Mouse (Mus musculus): ENCODE measurements around the gene Gm27021. TPM values are rescaled to one million over a fixed set of nuclear protein-coding genes. Genes with fewer than 3 reads are reported as not detected.
A peak's percentile ranks its signal among the peaks of the same experiment; 100 is the strongest.
"Not testable (repeated sequence)": the region's sequence is repeated elsewhere in the genome, so short reads cannot be mapped to it uniquely, and the experiment has no call there.

Gm27021 gene
- total RNA-seq, 2 experiments from 2014 or later, result not detected

DNA sequence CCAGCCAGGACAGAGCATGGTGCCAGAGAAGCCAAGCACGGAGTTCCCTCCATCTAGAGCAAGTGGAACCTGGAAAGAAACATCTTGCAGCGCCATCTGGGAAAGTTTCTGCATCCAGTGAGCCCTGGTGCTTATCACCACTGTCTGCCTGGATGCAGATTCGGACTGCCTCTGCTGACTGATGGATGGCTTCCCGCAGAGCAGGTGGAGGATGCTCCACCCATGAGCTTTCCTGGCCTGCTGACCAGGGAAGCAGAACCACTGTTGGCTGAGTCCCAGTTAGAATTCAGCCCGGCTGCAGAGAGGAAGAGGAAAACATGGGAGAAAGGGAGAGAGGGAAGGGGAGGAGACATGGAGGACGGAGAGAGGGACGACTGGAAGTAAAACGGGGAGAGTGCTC lies 19.9 kb upstream of the Gm27021 start:
- DNase-seq, result peak in 1 of 2 experiments; percentile 34
- intact Hi-C loops (cut with DNase I), result loop anchor here (5.0 to 10.0 kb wide), 2 partner anchors 40 to 407 kb away; no protein-coding TSS in a partner anchor

DNA sequence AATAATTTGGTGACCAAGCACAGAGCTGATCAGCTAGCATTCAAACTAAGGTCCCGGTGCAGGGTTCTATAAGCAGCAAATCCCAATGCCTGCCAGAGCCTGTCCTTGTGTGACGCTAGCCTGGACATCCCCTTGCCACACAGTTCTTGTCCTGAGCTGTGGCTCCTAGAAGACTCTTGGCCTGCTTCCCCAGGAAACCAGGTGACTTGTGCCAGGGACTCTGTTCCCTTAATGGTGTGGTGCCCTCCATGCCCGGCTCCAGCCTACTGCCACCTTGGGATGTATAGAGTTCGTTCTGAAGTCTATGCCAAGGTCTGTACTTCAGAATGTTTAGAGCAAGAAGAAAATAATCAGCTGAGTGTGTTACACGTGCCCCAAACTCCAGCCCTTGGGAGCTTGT lies 18.7 kb upstream of the Gm27021 start:
- no peak for DNase-seq
- intact Hi-C loops (cut with DNase I), result loop anchor here (5.0 to 10.0 kb wide), 2 partner anchors 41 to 408 kb away; no protein-coding TSS in a partner anchor

DNA sequence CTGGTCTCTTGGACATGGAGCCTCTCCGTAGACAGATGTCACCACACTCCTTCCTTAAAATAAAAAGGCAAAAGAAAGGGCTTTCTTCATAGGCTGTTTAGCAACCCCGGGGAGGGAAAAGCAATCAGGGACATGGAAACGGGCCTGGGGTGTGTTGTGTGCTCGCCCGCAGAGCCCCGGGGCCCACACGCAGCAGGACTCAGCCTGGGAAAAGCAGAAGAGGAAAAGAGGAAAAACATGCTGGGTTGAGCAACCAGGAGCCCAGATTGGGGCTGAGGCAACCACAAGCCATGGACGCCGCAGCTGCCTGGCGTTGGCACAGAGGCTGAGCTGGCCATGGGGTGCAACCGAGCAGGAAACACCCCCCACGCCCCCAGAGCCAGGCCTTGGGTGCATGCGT lies 18.2 kb upstream of the Gm27021 start:
- peak in 1 of 2 experiments; percentile 33 for DNase-seq
- intact Hi-C loops (cut with DNase I), result loop anchor here (5.0 to 10.0 kb wide), 2 partner anchors 41 to 409 kb away; no protein-coding TSS in a partner anchor

DNA sequence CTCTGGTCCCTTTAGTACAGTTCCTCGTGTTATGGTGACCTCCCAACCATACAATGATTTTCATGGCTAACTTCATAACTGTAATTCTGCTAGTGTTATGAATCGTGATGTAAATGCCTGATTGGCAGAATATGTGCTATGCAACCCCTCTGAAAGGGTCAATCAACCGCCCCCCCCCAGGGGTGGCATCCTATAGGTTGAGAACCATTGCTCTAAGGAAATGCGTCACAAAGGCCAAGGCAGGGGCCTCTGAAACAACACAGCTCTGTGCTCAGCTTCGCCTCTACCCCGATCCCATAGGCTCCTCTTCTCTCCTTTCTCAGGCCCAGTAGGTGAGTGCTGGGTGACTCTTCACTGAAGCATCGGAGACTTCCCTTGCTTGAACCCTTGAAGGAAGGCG lies 17.7 kb upstream of the Gm27021 start:
- intact Hi-C loops (cut with DNase I), result loop anchor here (5.0 to 10.0 kb wide), 2 partner anchors 42 to 409 kb away; no protein-coding TSS in a partner anchor
- no peak for DNase-seq

DNA sequence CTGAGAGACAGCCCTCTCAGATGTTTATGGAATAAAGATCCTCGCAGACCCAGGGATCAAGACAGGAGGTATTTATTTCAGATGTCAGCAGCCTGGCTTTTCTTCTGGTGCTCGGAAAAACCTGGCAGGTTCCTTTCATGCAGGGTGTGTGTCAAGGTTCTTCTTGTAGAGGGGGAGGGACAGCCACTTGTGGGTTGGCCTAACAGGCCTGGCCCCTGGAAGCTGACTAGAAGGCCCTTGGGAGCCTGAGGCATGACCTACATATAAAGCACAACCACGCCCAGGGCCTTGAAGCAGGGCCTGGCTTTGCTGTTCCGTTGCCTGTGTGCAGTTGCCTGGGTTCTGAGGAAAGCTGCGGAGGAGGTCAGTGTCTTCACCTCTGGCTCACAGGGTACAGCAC lies 17.2 kb upstream of the Gm27021 start:
- intact Hi-C loops (cut with DNase I), result loop anchor here (5.0 to 10.0 kb wide), 2 partner anchors 42 to 410 kb away; no protein-coding TSS in a partner anchor
- DNase-seq, result peak in 1 of 2 experiments; percentile 48

DNA sequence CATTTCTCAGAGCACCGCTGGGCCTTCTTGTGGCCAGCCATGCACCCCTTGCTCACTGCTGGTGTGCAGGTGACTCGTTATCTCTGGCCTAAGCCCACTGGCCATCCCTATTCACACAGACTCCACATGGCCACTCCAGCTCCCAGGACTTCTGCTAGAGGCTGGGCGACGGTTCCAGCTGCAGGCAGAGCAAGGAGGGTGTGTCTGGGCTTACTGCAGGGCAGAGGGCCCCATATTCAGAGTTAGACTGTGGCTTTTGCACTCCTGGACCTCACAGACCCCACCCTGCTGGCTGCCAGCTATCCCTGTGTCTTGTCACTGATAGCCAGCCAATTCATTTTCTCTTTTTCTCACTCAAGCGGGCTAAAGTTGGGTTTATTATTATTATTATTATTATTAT lies 16.2 kb upstream of the Gm27021 start:
- no peak for DNase-seq
- intact Hi-C loops (cut with DNase I), result loop anchor here (5.0 to 10.0 kb wide), 2 partner anchors 53 to 411 kb away; partner anchors contain the start of gene Irf8

DNA sequence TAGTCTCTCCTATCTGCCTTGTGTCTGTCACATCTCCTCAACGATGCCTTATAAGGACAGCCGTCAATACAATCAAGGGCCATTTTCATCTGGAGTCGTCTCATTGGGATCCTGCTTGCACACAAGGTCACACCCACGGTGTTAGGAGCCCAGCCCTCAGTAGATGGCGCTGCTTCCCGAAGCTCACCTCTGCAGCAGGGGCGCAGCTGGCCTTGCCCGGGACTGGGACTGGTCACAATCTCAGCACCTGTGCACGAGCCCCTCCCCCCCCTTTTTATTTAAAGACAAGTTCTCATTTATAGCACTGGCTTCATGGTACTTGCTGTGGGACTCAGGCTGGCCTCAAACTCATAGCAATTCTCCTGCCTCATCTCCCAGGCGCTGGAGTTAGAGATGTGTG lies 15.7 kb upstream of the Gm27021 start:
- peak; percentile 75 to 78 for DNase-seq
- intact Hi-C loops (cut with DNase I), result loop anchor here (5.0 to 10.0 kb wide), 2 partner anchors 54 to 411 kb away; partner anchors contain the start of gene Irf8

DNA sequence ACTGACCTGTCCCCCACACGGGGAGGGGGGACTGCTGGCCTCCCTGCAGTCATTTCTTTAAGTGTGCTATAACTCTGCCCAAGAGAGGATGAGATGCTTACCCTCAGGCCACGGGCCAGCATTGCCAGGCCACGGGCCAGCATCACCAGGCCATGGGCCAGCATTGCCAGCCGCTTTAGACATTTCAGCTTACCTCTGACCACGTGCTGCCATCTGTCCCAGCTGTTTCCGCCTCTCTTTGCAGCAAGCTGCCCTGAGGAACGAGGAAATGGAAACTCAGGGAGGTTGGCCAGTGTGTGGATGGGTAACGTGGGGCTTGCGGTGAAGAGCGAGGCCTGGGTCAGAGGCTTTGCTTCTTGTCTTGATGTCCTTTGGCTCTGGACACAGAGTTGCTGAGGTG lies 13.2 kb upstream of the Gm27021 start:
- DNase-seq, result no peak
- intact Hi-C loops (cut with DNase I), result loop anchor here (5.0 to 10.0 kb wide), 2 partner anchors 56 to 414 kb away; partner anchors contain the start of gene Irf8

DNA sequence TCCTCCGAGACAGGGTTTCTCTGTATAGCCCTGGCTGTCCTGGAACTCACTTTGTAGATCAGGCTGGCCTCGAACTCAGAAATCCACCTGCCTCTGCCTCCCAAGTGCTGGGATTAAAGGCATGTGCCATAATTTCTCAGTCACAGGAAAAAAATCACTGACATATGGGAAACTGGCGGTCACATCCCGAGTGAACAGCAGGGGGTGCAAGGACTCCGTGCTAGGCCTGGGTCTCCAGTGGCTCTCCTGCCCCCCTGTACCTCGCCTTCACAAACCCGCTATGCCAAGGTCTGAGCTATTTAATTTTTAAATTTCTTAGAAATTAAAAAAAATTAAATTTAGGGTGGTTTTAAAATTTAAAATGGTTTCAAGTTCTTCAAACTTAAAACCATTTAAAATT lies 12.5 kb upstream of the Gm27021 start:
- intact Hi-C loops (cut with DNase I), result loop anchor here (5.0 to 10.0 kb wide), 2 partner anchors 57 to 414 kb away; partner anchors contain the start of gene Irf8
- DNase-seq, result not testable (repeated sequence)

DNA sequence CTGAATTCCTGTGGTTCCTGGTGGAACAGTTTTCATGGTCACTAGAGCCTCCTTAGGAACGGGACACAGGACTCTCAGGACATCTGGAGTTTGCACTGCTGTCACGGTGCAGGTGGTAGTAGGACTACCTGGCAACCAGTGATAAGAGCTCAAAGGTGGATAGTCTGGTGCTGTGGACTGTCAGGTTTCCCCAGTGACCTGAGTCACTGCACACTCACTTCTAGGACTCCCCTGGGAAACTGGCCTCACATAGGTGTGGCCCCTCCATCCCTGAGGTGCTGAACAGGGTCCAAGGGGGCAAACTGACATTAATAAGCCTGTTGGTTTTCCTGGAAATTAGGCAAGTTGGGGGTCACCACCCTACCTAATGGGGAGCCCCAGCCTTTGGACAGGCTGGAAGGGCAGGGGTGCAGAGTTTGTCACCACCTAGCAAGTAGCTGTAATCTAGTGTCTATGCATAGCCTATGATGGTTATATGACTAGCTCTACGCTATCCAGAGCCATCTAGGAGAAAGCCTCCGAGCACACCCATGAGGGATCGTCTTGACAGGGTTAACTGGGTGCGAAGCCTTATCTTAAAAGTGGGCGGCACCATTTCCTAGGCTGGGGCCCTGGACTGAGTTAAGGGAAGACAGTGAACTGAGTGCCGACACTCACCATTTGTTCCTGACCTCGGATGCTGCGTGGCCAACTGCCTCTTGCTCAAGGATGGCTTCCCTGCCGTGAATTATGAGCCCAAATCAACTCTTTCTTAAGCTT lies 11.9 kb upstream of the Gm27021 start:
- intact Hi-C loops (cut with DNase I), result loop anchor here (1.0 to 10.0 kb wide), 3 partner anchors 57 to 415 kb away; partner anchors contain the start of gene Irf8
- no peak for DNase-seq

DNA sequence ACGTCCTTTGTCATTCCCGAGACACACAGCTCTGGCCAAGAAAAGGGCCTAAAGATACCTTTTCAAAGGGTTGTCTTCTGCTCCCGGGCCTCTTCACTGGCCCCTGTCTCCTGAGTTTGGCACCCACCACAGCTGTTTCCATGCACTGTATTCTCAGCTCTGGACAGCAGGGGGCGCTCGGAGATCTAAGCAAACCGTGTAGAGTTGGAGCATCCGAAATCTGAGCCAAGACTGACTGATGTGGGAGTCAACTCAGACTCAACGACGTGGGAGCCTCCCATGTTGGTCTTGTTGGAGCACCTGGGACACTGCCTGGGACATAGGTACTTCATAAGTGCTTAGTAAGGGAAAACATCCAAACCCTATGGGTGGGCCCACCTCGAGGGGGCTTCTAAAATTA lies 10.6 kb upstream of the Gm27021 start:
- intact Hi-C loops (cut with DNase I), result no loop called here
- DNase-seq, result peak; percentile 87 to 90

DNA sequence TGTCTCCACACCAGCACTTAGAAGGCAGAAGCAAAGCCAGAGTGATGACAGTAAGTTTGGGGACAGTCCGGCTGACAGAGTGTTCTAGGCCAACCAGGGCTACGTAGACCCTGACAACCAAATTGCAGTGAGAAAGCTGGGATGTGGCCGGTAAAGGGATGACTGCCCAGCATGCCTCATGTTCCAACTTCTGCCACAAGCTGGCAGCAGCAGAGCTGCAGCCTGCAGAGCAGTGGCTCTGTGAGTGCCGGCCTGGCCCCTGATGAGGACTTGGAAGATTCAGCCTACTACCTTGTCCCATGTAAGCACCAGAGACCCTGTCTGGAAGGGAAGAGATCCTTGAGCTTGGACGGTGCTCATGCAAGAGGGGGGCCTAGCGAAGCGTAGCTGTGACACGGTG lies 7.8 kb upstream of the Gm27021 start:
- intact Hi-C loops (cut with DNase I), result no loop called here
- no peak for DNase-seq

DNA sequence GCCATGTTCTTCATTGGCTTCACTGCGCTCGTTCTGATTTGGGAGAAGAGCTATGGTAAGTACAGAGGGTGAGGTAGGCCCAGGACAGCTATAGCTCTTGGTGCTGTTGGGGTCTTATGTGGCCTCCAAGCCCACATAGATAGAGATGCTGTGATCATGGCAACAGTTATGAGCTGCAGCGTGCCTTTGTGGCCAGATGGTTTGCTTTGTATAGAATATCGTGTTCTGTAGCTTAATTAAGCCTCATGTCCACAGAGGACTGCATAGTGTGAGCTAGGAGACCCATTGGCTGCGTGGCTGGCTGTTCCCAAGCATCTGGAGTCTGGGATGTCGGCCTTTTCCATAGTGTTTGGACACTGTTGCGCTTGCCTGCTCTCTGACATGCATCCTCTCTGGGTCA lies 5.4 kb upstream of the Gm27021 start:
- intact Hi-C loops (cut with DNase I), result no loop called here

DNA sequence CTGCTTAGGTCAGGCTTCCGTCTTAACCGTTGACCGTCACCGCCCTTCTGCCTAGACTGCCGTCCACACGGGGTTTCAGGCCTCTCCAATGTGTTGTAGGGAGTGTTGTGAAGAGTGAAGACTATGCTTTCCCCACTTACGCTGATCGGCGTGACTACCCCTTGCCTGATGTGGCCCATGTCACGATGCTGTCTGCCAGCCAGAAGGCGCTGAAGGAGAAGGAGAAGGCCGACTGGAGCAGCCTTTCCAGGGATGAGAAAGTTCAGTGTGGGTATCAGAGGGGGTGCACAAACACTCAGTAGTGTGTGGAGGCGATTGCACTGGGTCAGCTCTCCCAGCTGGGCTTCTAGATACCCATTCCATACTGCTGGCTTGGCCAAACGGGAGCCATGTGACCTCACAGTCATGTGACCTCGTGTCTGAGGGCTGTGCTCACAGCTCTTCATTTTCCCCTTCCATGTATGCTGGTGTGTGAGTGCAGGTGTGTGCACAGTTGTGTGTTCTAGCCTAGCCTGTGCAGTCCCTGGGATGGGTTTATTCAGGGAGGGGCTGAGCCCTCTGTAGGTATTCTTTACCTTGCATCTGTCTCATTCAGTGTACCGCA lies 4.8 kb upstream of the Gm27021 start:
- DNase-seq, result no peak
- intact Hi-C loops (cut with DNase I), result no loop called here

More for the DNA sequence above, 5.4 kb upstream of the Gm27021 start:
- DNase-seq, result no peak

DNA sequence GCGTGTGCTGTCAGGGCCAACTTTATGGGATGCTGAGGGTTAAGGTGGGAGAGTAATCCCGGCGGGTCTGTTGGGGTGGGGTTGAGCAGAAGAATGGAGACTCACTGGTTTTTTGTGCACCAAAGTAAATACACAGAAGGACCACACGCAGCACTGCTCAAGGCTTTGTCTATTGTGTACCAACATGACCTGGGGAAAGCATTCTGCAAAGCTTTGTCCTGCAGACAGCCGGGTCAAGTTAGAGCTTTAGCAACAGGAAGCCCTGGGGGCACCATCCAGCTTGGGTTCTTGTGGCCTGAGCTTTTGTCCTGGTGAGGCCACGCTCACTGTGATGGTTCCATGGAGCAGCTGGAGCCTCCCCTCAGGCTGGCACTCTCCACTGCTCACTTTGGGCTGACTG lies 3.9 kb upstream of the Gm27021 start:
- DNase-seq, result no peak
- intact Hi-C loops (cut with DNase I), result no loop called here

DNA sequence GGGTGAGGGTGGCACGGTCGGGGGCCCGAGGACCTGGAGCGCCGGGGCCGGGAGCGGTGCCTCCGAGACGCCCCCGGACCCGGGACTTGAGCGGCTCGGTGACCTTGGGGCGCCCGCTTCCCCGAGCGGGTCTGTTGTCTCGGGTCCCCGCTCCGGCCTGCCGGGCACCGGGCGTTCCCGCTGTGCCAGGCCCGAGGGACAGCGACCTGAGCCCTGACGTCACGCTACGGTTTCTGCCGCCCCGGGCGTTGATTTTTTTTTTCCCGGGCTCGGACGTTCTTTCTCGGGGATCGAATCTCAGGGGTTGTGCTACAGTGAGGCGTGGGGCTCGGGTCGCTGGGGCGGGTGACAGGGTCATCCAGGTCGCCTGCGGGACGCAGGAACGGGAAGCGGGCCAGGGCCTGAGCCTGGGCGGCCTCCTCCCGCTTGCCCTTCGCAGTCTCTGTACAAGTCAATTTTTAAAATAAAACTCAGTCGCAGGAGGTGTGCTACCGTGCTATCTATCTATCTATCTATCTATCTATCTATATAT lies 561 bp upstream of the Gm27021 start, which contains the start of gene Emc8:
Gene Emc8 (minus strand): TSS at position 200 of the 532 bp plus-strand sequence.
- intact Hi-C loops (cut with DNase I), result no loop called here
- DNase-seq, result peak in 1 of 2 experiments; percentile 23

DNA sequence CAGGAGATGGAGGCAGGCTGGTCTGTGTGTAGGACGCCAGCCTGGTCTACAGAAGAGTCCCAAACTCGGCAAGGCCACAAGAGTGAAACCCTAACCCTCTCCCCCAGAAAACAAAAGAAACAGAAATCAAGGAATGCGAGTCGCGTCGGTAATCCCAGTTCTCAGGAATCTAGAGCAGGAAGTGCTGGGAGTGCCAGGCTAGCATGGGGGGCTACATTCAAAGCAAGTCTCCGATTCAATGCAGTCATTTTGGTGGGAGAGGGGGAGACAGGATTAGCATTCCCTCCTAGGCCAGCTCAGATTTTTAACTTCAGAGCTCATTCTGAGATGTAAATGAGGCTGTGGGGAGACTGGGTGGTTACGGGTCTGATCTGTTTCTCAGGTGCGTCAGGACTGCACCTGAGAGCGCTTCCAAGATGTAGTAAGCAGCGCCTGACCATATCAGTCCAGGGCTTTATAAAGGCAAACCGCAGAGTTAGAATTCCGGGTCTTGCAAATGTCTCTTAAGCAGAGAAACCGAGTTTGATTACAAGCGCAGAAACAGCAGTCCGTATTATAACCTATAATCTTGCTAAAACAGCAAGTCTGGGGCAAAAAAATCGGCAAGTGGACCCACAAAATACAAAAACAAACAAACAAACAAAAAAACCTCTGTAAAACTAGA lies 940 bp downstream of the Gm27021 start:
- intact Hi-C loops (cut with DNase I), result no loop called here
- DNase-seq, result no peak

DNA sequence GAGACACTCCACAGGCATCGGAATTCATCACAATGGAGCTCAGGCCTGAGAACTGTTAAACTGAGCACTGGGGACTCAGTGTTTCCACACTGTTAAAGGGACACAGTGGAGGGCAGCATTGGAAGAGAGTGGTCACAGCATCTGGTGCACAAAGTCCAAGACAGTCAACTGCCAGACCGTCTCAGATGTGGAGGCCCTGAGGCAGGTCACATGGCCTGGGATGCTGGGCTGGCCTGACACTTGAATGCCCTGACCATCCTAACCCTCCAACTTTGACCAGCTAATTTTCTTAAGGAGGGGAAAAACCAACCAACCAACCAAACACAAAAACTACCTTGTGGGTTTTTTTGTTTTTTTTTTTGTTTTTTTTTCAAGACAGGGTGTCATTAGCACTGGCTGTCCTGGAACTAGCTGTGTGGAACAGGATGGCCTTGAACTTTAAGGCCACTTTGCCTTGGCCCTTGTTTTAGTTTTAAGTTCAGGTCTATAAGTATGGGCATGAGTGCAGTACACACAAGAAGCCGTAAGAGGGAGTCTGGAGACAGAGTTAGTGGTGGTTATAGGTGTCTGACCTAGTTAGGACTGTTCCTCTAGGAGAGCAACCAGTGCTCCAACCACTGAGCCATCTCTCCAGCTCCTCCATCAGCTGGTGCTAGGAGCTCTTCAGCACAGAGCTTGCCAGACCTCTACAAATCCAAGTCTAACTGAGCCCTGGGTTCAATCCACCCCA lies 2.0 kb downstream of the Gm27021 start:
- intact Hi-C loops (cut with DNase I), result no loop called here
- no peak for DNase-seq

DNA sequence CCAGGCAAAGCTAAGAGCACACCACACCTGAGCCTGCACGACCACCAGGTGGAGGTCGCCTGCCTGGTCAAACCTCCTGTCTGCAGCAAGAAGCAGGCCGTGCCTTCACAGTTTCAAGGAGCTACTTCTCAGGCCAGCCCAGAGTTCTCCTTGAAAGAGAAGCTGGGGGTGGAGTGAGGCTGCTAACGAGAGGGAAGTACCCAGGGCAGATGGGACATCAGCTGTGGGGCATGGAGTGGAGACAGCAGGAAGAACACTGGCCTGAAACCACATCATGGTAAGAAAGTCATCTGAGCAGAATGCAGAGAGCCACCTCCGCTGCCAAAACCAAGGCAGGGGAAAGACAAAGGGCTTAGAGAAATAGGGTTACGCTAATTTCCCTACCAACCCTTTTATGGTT lies 3.3 kb downstream of the Gm27021 start:
- intact Hi-C loops (cut with DNase I), result no loop called here
- DNase-seq, result no peak

DNA sequence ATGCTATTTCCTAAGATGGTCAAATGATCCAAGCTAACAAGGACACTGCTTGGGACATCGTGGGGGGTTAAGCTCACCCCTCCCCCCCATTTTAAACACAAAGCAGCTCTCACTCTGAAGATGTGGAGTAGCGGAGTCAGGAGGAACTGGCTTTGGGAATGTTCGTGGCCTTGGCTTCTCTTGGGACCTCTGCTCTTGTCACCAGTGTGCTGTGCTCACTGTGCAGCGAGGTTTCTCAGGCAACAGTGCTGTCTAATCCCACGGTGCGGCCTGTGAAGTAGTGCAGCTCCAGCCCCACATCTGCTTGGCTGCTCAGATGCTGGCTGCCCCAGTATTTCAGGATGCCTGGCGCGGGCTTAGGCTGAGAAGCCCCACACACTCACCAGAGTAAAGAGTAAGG lies 10.5 kb downstream of the Gm27021 start:
- DNase-seq, result no peak
- intact Hi-C loops (cut with DNase I), result no loop called here

Measured in gastrocnemius, postnatal 36 days (tissue).